Mouse (Mus musculus) naive thymus-derived CD4-positive, alpha-beta T cell, adult 2 months (primary cell): ENCODE results near the gene Pdzph1.

ENCODE experiments used
- DNase-seq: peaks from one replicate; pipeline ENCODE4 v3.0.0-alpha.2; 2011; ENCODE audit warnings: low read depth

Gene Pdzph1

GRCm38 (mm10) chr17:58991275-58991674 lies at the start of gene Pdzph1:
TSS of gene Pdzph1 (minus strand) at chr17:58991375.
- DNase-seq = no peak

GRCm38 (mm10) chr17:59039754-59040153 lies 48.6 kb upstream of the Pdzph1 start:
- DNase-seq = no peak

- DNase-seq = no peak
Measured at GRCm38 (mm10) chr17:59033445-59033844, 42.3 kb upstream of the Pdzph1 start.

GRCm38 (mm10) chr17:59026336-59026735 lies 35.2 kb upstream of the Pdzph1 start:
- no peak for DNase-seq

- no peak for DNase-seq
Measured at GRCm38 (mm10) chr17:59024502-59024901, 33.3 kb upstream of the Pdzph1 start.

- DNase-seq = no peak
Measured at GRCm38 (mm10) chr17:59023971-59024370, 32.8 kb upstream of the Pdzph1 start.

- no peak for DNase-seq
Measured at GRCm38 (mm10) chr17:59018666-59019065, 27.5 kb upstream of the Pdzph1 start.

- peak; percentile 3 for DNase-seq
Measured at GRCm38 (mm10) chr17:59013091-59013459, 21.9 kb upstream of the Pdzph1 start, which contains the start of gene Nudt12. TSS of gene Nudt12 (minus strand) at chr17:59013372.

GRCm38 (mm10) chr17:59012421-59013090 lies 21.4 kb upstream of the Pdzph1 start:
- DNase-seq = no peak

GRCm38 (mm10) chr17:59011546-59012307 lies 20.6 kb upstream of the Pdzph1 start:
- no peak for DNase-seq

- DNase-seq = no peak
Measured at GRCm38 (mm10) chr17:58973237-58973636, 17.9 kb downstream of the Pdzph1 start.

GRCm38 (mm10) chr17:58959905-58960304 lies 31.3 kb downstream of the Pdzph1 start:
- DNase-seq = no peak

- no peak for DNase-seq
Measured at GRCm38 (mm10) chr17:58957055-58957454, 34.1 kb downstream of the Pdzph1 start.

- DNase-seq = no peak
Measured at GRCm38 (mm10) chr17:58943015-58943822, 48.0 kb downstream of the Pdzph1 start.

- no peak for DNase-seq
Measured at GRCm38 (mm10) chr17:58938598-58938997, 52.6 kb downstream of the Pdzph1 start.

- DNase-seq = no peak
Measured at GRCm38 (mm10) chr17:58937533-58937932, 53.6 kb downstream of the Pdzph1 start.

GRCm38 (mm10) chr17:58932983-58933280 lies 58.2 kb downstream of the Pdzph1 start:
- DNase-seq = no peak

- no peak for DNase-seq
Measured at GRCm38 (mm10) chr17:58932279-58932982, 58.7 kb downstream of the Pdzph1 start.

- DNase-seq = no peak
Measured at GRCm38 (mm10) chr17:58924754-58925546, 66.2 kb downstream of the Pdzph1 start.

GRCm38 (mm10) chr17:58923901-58924476 lies 67.2 kb downstream of the Pdzph1 start:
- no peak for DNase-seq

- no peak for DNase-seq
Measured at GRCm38 (mm10) chr17:58923316-58923866, 67.8 kb downstream of the Pdzph1 start.
